Mouse (Mus musculus): ENCODE measurements around the gene Arhgap23.

DNA sequence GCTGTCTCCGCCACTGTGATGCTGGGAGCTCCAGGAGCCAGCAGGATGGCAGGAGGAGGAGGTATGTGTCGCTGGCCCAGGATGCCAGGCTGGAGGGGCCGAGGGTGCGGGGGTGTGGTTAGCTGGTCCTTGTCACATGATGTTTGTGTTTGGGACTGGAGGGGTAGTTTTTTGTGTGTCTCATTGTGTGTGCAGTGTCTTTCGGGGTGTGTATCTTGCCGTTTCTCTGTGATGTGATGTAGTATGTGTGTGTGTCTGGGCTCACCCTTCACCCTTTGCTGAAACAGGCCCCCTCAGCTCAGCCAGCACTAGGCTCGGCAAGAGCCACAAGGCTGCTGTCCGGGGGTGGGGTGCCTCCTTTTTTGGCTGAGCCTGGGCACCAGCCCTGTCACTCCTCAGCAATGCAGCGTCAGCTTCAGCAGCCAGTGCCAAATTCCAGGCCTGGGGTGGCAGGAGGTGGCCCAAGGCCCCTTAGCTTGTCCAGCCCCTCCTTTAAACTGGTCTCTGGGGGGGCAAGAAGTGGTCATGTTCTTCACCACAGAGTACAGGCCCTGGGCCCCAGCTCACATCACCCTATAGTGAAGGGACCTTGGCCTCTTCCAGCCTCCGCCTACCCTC is 35.1 kb downstream of the Arhgap23 start:
- TF ChIP-seq POLR2A (IDR thresholded peaks at IDR 0.05; ENCODE audit: extremely low read depth, insufficient read depth, low read length) (no peak), CTCF (IDR thresholded peaks at IDR 0.05; ENCODE audit: low read depth, low read length) (no peak)

Measured in liver, adult 2 months (tissue).